Mouse (Mus musculus) embryonic facial prominence, embryonic 13.5 days (tissue): Measurements from ENCODE around the gene Msantd2. TPM values are rescaled to one million over a fixed set of nuclear protein-coding genes. Genes with fewer than 3 reads are reported as not detected.

Source experiments
- ATAC-seq: fragments of 200-750 bp; cut with Nextera tagmentation; 2 replicates; pipeline ENCODE4 v1.8.0; 2017; ENCODE audit warnings: low read depth; ENCODE audit not compliant: insufficient number of reproducible peaks, insufficient read depth, low FRiP score, low TSS enrichment
- H3K27ac ChIP-seq: fragments of 300-500 bp; sonication (generic); 2 replicates; pipeline ENCODE4 v1.5.1; 2015; ENCODE audit warnings: moderate library complexity, mild to moderate bottlenecking, inconsistent platforms
- H3K27me3 ChIP-seq: fragments of 300-500 bp; sonication (generic); 2 replicates; pipeline ENCODE4 v1.6.1; 2015; ENCODE audit warnings: mild to moderate bottlenecking, inconsistent platforms
- H3K36me3 ChIP-seq: fragments of 300-500 bp; sonication (generic); 2 replicates; pipeline ENCODE4 v1.6.1; 2015; ENCODE audit warnings: mild to moderate bottlenecking, inconsistent platforms
- H3K4me1 ChIP-seq: fragments of 300-500 bp; sonication (generic); 2 replicates; pipeline ENCODE4 v1.6.1; 2015; ENCODE audit warnings: inconsistent platforms
- H3K4me2 ChIP-seq: fragments of 300-500 bp; sonication (generic); 2 replicates; pipeline ENCODE4 v1.6.1; 2015; ENCODE audit warnings: moderate library complexity, mild to moderate bottlenecking, inconsistent platforms
- H3K4me3 ChIP-seq: fragments of 300-500 bp; sonication (generic); 2 replicates; pipeline ENCODE4 v1.5.1; 2015; ENCODE audit warnings: mild to moderate bottlenecking, inconsistent platforms
- H3K9ac ChIP-seq: fragments of 300-500 bp; sonication (generic); 2 replicates; pipeline ENCODE4 v1.6.1; 2015; ENCODE audit warnings: mild to moderate bottlenecking, inconsistent platforms
- H3K9me3 ChIP-seq: fragments of 300-500 bp; sonication (generic); 2 replicates; pipeline ENCODE4 v1.6.1; 2016; ENCODE audit warnings: inconsistent platforms
- WGBS: fragments of 180-500 bp; shearing (Covaris S2); methylation state at CpG from one replicate; pipeline ENCODE4 v1.1.7; 2015; ENCODE audit warnings: mixed read lengths; 5-methylcytosine and 5-hydroxymethylcytosine counted together
- polyA plus RNA-seq: library from polyadenylated mRNA; unstranded; fragments of >200 nt; fragmentation: Nextera tagmentation; extraction: Ambion mirVana; gene quantifications from 2 replicates; pipeline ENCODE4 v1.2.1, GENCODE M21; 2015

Msantd2 gene
- 31.1 and 34.9 TPM in 2 replicates for polyA plus RNA-seq

DNA sequence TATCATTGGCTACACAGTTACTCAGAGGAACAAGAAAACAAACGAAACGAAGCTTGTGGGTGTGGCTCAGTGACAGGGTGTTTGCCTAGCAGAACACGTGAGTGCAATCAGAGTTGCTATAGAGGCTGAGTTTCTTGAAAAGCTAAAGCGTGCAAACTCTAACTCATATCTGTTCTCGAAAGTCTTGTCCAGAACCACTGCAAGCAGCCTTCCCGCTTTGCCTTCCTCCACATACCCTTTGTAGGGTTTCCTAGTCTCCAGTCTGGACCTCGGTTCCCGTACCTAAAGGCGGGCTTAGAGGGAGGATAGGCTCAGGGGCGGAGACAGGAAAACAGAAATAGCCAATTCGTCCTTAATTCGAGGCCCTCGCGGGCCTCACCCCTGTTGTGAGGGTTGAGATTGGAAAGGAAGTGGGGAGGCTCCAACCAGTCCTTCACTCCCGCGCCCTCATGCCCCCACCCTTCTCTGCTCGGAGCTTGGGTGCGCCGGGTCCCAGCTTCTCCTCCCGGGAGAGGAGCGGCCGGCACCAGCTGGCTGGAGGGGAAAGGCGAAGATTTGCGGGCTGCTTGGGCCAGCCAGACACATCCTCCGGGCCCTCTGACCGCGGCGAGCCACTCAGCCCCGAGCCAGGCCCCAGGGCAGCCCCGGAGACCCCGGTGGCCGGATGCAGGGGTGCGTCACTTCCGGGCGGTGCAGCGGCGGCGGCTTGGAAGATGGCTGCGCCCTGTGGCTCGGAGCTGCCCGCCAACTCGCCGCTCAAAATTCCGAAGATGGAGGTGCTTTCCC, at the start of gene Msantd2:
Msantd2 (plus strand) TSS at position 709 of the 786 bp plus-strand sequence.
- Histone ChIP-seq H3K4me2 (peak within 1 kb of the TSS; percentile 87), H3K4me3 (peak within 1 kb of the TSS; percentile 97), H3K27me3 (no peaks in the 10 kb centered on the region), H3K4me1 (peaks cover 20% of the 10 kb centered on the region), H3K27ac (peak within 1 kb of the TSS; percentile 99), H3K9me3 (no peaks in the 10 kb centered on the region), H3K9ac (peak within 1 kb of the TSS; percentile 95), H3K36me3 (peaks cover 10% of the 10 kb centered on the region; the same call in 1 of the 2 replicates)
- WGBS = under 1% methylated on average over 42 of the region's 44 CpGs
- peak; percentile 93 for ATAC-seq

- H3K27me3 ChIP-seq = peaks cover 84% of the 10 kb centered on the region
These were observed 36.7 kb upstream of the Msantd2 start for GRCm38 (mm10) chr9:37452401-37452800.

DNA sequence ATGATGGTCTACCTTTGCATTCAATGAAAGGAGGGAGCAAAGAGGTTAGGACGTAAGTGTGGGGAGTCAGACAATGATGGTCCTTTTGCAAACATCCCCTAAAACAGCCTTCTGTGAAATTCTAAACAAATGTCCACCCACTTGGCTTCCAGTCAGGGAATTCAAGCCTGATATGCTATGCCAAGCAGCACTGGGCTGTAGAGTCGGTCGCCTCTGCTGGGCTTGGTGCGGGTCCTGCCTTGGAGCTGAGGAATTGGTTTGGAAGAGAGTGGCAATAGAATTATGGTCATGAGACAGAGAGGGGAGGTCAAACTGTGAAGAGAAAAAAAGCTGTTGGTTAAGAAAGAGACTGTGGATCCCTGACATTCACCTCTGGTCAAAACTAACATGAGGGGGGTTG, 35.8 kb upstream of the Msantd2 start:
- Histone ChIP-seq H3K4me3 (no peak overlapping the region), H3K4me1 (peaks cover 16% of the 10 kb centered on the region), H3K36me3 (no peaks in the 10 kb centered on the region), H3K9me3 (no peaks in the 10 kb centered on the region), H3K4me2 (no peak overlapping the region), H3K27me3 (peaks cover 92% of the 10 kb centered on the region), H3K27ac (no peak overlapping the region), H3K9ac (no peak overlapping the region)
- 39% methylated on average over 4 of the region's 4 CpGs for WGBS
- ATAC-seq = no peak

More at GRCm38 (mm10) chr9:37452401-37452800, 36.7 kb upstream of the Msantd2 start:
- no peak for ATAC-seq
- Histone ChIP-seq H3K9ac (no peak overlapping the region), H3K4me2 (no peak overlapping the region), H3K9me3 (no peaks in the 10 kb centered on the region), H3K36me3 (no peaks in the 10 kb centered on the region), H3K4me1 (peaks cover 16% of the 10 kb centered on the region), H3K4me3 (no peak overlapping the region), H3K27ac (no peak overlapping the region)
- WGBS = 1% methylated on average over 5 of the region's 5 CpGs

GRCm38 (mm10) chr9:37454011-37454492, 35.1 kb upstream of the Msantd2 start:
- Histone ChIP-seq H3K4me3 (no peak overlapping the region), H3K9ac (no peak overlapping the region), H3K36me3 (no peaks in the 10 kb centered on the region), H3K27ac (no peak overlapping the region), H3K4me1 (peaks cover 16% of the 10 kb centered on the region), H3K27me3 (peaks cover 96% of the 10 kb centered on the region), H3K4me2 (no peak overlapping the region), H3K9me3 (no peaks in the 10 kb centered on the region)
- WGBS = 4% methylated on average over 6 of the region's 6 CpGs
- 0 out of 2 replicates have a peak, but pooled peaks have one; percentile 67 for ATAC-seq

DNA sequence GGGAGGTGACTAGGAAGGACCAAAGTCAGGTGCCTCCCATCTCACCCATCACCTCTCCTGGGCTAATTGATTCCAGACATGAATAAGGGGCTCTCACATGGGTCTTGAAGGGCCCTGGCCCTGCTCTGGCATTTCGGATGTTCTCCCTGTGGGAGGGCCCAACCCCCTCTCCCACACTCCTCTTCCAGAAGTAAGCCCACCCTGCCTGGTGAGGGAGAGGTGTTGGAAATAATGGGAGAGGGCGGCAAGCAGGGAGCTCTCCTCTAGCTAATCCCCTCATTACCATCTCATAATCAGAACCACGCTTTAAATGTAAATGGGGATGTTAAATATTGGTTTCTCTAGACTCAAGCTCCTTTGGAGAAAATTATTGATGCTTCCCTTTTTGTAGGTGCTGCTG, 34.1 kb upstream of the Msantd2 start:
- ATAC-seq = no peak
- 8% methylated on average over 3 of the region's 3 CpGs for WGBS
- H3K4me1 ChIP-seq = peaks cover 20% of the 10 kb centered on the region
- H3K4me3 ChIP-seq = no peak overlapping the region
- no peak overlapping the region for H3K9ac ChIP-seq
- no peak overlapping the region for H3K27ac ChIP-seq
- no peak overlapping the region for H3K4me2 ChIP-seq
- no peaks in the 10 kb centered on the region for H3K36me3 ChIP-seq
- no peaks in the 10 kb centered on the region for H3K9me3 ChIP-seq
- H3K27me3 ChIP-seq = peaks cover 99% of the 10 kb centered on the region

GRCm38 (mm10) chr9:37455868-37456267, 33.3 kb upstream of the Msantd2 start:
- Histone ChIP-seq H3K4me2 (peak overlapping the region; percentile 59), H3K36me3 (no peaks in the 10 kb centered on the region), H3K4me3 (peak overlapping the region; percentile 36; the same call in 1 of the 2 replicates), H3K9me3 (no peaks in the 10 kb centered on the region), H3K4me1 (peaks cover 29% of the 10 kb centered on the region), H3K27ac (no peak overlapping the region), H3K9ac (no peak overlapping the region), H3K27me3 (peaks cover 99% of the 10 kb centered on the region)
- ATAC-seq = no peak
- 1% methylated on average over 8 of the region's 8 CpGs for WGBS

GRCm38 (mm10) chr9:37456481-37456910, 32.6 kb upstream of the Msantd2 start:
- Histone ChIP-seq H3K4me1 (peaks cover 29% of the 10 kb centered on the region), H3K36me3 (no peaks in the 10 kb centered on the region), H3K4me3 (peak overlapping the region; percentile 36), H3K27me3 (peaks cover 100% of the 10 kb centered on the region), H3K9me3 (no peaks in the 10 kb centered on the region), H3K4me2 (peak overlapping the region; percentile 59), H3K9ac (no peak overlapping the region), H3K27ac (no peak overlapping the region)
- ATAC-seq = no peak
- WGBS = under 1% methylated on average over 20 of the region's 20 CpGs

- ATAC-seq = no peak
- peaks cover 100% of the 10 kb centered on the region for H3K27me3 ChIP-seq
- H3K27ac ChIP-seq = no peak overlapping the region
- peaks cover 29% of the 10 kb centered on the region for H3K4me1 ChIP-seq
- no peak overlapping the region for H3K4me2 ChIP-seq
- H3K9ac ChIP-seq = no peak overlapping the region
- H3K36me3 ChIP-seq = no peaks in the 10 kb centered on the region
- no peaks in the 10 kb centered on the region for H3K9me3 ChIP-seq
- H3K4me3 ChIP-seq = no peak overlapping the region
- WGBS = 41% methylated on average over 1 of the region's 1 CpGs
These were observed 32.0 kb upstream of the Msantd2 start for GRCm38 (mm10) chr9:37457151-37457550.

GRCm38 (mm10) chr9:37459665-37460042, 29.5 kb upstream of the Msantd2 start:
- ATAC-seq = no peak
- H3K36me3 ChIP-seq = no peaks in the 10 kb centered on the region
- H3K9me3 ChIP-seq = no peaks in the 10 kb centered on the region
- peak overlapping the region; percentile 54 for H3K4me3 ChIP-seq
- peak overlapping the region; percentile 61; the same call in 1 of the 2 replicates for H3K9ac ChIP-seq
- H3K4me2 ChIP-seq = peak overlapping the region; percentile 98
- H3K4me1 ChIP-seq = peaks cover 23% of the 10 kb centered on the region
- H3K27ac ChIP-seq = no peak overlapping the region
- WGBS = 2% methylated on average over 9 of the region's 9 CpGs
- peaks cover 95% of the 10 kb centered on the region for H3K27me3 ChIP-seq

DNA sequence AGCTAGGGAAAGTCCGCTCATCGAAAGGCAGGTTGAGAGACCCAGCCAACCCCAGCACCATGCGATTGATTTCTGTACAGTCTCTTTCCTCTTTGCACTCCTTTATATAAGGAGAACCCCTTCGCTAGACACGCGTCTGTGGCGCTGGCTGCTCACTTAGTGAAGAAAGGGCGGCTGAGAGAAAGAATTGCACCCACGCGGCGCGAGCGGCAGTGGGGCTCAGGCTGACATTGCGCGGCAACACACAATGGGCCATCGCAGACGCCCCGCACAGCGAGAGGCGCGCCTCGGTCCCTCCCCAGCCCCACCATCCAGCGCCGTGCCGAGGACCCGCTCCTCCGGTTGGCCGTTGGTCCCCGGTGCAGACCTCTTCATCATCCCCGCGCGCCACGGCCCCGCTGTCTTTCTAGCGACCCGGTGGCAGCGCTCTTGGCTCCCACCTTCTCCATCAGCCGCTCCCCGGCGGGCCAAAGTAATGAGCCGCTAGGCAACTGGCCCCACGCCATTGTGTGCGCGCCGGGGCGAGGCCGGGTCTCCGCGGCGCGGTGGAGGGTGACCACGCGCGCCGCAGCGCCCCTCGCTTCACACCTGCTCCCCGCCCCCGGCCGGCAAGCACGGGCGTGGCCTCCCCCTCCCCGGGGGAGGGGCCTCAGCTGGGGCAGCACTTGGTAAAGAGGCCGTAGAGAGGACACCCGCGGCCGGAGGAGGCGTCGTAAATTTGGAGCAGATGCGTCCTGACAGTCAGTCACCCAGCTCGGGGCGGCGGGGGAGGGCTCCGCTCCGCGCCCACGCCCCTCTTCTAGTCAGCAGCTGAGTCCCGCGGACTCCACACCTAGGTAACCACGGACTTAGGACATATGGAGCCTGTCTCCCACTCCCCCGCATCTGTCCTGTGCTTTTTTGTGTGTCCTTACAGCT, 28.8 kb upstream of the Msantd2 start:
- H3K27ac ChIP-seq = no peak overlapping the region
- ATAC-seq = no peak

GRCm38 (mm10) chr9:37460961-37461340, 28.2 kb upstream of the Msantd2 start:
- no peaks in the 10 kb centered on the region for H3K9me3 ChIP-seq
- peak overlapping the region; percentile 61; the same call in 1 of the 2 replicates for H3K9ac ChIP-seq
- peaks cover 82% of the 10 kb centered on the region for H3K27me3 ChIP-seq
- H3K27ac ChIP-seq = no peak overlapping the region
- 6% methylated on average over 5 of the region's 5 CpGs for WGBS
- peak overlapping the region; percentile 54 for H3K4me3 ChIP-seq
- peaks cover 23% of the 10 kb centered on the region for H3K4me1 ChIP-seq
- H3K36me3 ChIP-seq = no peaks in the 10 kb centered on the region
- ATAC-seq = no peak
- H3K4me2 ChIP-seq = peak overlapping the region; percentile 98

More for the DNA sequence above, 28.8 kb upstream of the Msantd2 start:
- Histone ChIP-seq H3K4me2 (peak overlapping the region; percentile 98), H3K27me3 (peaks cover 89% of the 10 kb centered on the region), H3K36me3 (no peaks in the 10 kb centered on the region), H3K9me3 (no peaks in the 10 kb centered on the region), H3K4me3 (peak overlapping the region; percentile 54), H3K4me1 (peaks cover 23% of the 10 kb centered on the region), H3K9ac (peak overlapping the region; percentile 61)
- WGBS = under 1% methylated on average over 77 of the region's 81 CpGs
